Mouse (Mus musculus) midbrain, embryonic 14.5 days (tissue): Measurements from ENCODE around the gene Ankrd52. TPM values are rescaled to one million over a fixed set of nuclear protein-coding genes. Genes with fewer than 3 reads are reported as not detected.

Source experiments
- ATAC-seq: fragments of 200-750 bp; cut with Nextera tagmentation; 2 replicates; pipeline ENCODE4 v1.8.0; 2017; ENCODE audit warnings: moderate number of reproducible peaks, moderate library complexity; ENCODE audit not compliant: low FRiP score, low TSS enrichment
- DNase-seq: peaks from one replicate; pipeline ENCODE4 v3.0.0-alpha.2; 2015
- H3K27ac ChIP-seq: fragments of 300-500 bp; sonication (generic); replicated peaks from 2 replicates; pipeline ENCODE4 v1.5.1; 2014; ENCODE audit warnings: mild to moderate bottlenecking, low read depth, low read length, moderate library complexity
- H3K27me3 ChIP-seq: fragments of 300-500 bp; sonication (generic); 2 replicates; pipeline ENCODE4 v1.6.1; 2014; ENCODE audit warnings: low read length, control low read depth, mixed read lengths; ENCODE audit not compliant: control insufficient read depth, insufficient read depth
- H3K36me3 ChIP-seq: fragments of 300-500 bp; sonication (generic); 2 replicates; pipeline ENCODE4 v1.6.1; 2014; ENCODE audit warnings: low read length, control low read depth; ENCODE audit not compliant: control insufficient read depth, insufficient read depth
- H3K4me1 ChIP-seq: fragments of 300-500 bp; sonication (generic); 2 replicates; pipeline ENCODE4 v1.6.1; 2014; ENCODE audit warnings: mild to moderate bottlenecking, antibody characterized with exemption, low read length, control low read depth; ENCODE audit not compliant: control insufficient read depth, insufficient read depth
- H3K4me2 ChIP-seq: fragments of 300-500 bp; sonication (generic); 2 replicates; pipeline ENCODE4 v1.6.1; 2014; ENCODE audit warnings: mild to moderate bottlenecking, low read length, moderate library complexity
- H3K4me3 ChIP-seq: fragments of 300-500 bp; sonication (generic); replicated peaks from 2 replicates; pipeline ENCODE4 v1.5.1; 2014; ENCODE audit warnings: low read depth, low read length
- H3K9ac ChIP-seq: fragments of 300-500 bp; sonication (generic); replicated peaks from 2 replicates; pipeline ENCODE4 v1.6.1; 2014; ENCODE audit warnings: mild to moderate bottlenecking, low read length, moderate library complexity
- H3K9me3 ChIP-seq: fragments of 300-500 bp; sonication (generic); 2 replicates; pipeline ENCODE4 v1.6.1; 2016; ENCODE audit warnings: low read length, control low read depth, mixed read lengths; ENCODE audit not compliant: control insufficient read depth
- WGBS: fragments of 180-500 bp; shearing (Covaris S2); extraction: QIAGEN DNeasy Blood & Tissue Kit; methylation state at CpG from one replicate; pipeline ENCODE4 v1.1.7; 2014; 5-methylcytosine and 5-hydroxymethylcytosine counted together
- polyA plus RNA-seq: library from polyadenylated mRNA; unstranded; fragments of >200 nt; fragmentation: Nextera tagmentation; extraction: Ambion mirVana; gene quantifications from 2 replicates; pipeline ENCODE4 v1.2.1, GENCODE M21; 2014

Ankrd52 gene
- polyA plus RNA-seq, 1 experiment from 2014 or later, result 13.3 TPM

- ATAC-seq (no peak), DNase-seq (no peak)
- H3K9ac ChIP-seq, result no peak overlapping the region
- H3K36me3 ChIP-seq, result peaks cover 100% of the 10 kb centered on the region
- H3K27me3 ChIP-seq, result no peaks in the 10 kb centered on the region
- H3K4me3 ChIP-seq, result no peak overlapping the region
- no peaks in the 10 kb centered on the region for H3K9me3 ChIP-seq
- no peak overlapping the region for H3K27ac ChIP-seq
- WGBS, result 90% methylated on average over 14 of the region's 14 CpGs
- H3K4me2 ChIP-seq, result no peak overlapping the region
- no peaks in the 10 kb centered on the region for H3K4me1 ChIP-seq
Measured at GRCm38 (mm10) chr10:128388941-128389340, 12.0 kb downstream of the Ankrd52 start.

GRCm38 (mm10) chr10:128389570-128389969, 12.7 kb downstream of the Ankrd52 start:
- 88% methylated on average over 6 of the region's 6 CpGs for WGBS
- no peaks in the 10 kb centered on the region for H3K27me3 ChIP-seq
- ATAC-seq (no peak), DNase-seq (no peak)
- no peak overlapping the region for H3K4me2 ChIP-seq
- no peak overlapping the region for H3K9ac ChIP-seq
- no peak overlapping the region for H3K4me3 ChIP-seq
- no peak overlapping the region for H3K27ac ChIP-seq
- H3K9me3 ChIP-seq, result no peaks in the 10 kb centered on the region
- H3K4me1 ChIP-seq, result no peaks in the 10 kb centered on the region
- peaks cover 100% of the 10 kb centered on the region for H3K36me3 ChIP-seq

DNA sequence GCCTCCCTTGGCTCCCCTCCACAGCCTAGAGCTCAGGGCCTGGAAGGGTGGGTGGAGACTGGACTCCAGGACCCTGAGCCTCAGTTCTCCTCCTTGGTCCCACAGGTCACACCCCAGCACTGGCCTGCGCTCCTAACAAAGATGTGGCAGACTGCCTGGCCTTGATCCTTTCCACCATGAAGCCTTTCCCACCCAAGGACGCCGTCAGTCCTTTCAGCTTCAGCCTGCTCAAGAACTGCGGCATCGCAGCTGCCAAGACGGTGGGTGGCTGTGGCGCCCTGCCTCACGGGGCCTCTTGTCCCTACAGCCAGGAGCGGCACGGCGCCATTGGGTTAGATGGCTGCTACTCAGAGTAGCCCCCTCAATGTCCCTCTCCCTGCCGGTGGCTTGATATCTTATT, 13.5 kb downstream of the Ankrd52 start:
- Histone ChIP-seq H3K4me3 (no peak overlapping the region), H3K36me3 (peaks cover 95% of the 10 kb centered on the region), H3K9me3 (no peaks in the 10 kb centered on the region), H3K9ac (no peak overlapping the region), H3K4me2 (no peak overlapping the region), H3K27ac (no peak overlapping the region), H3K4me1 (no peaks in the 10 kb centered on the region), H3K27me3 (no peaks in the 10 kb centered on the region)
- no peak for ATAC-seq
- WGBS, result 85% methylated on average over 12 of the region's 12 CpGs
- DNase-seq, result no peak

- Histone ChIP-seq H3K27ac (no peak overlapping the region), H3K36me3 (peaks cover 92% of the 10 kb centered on the region), H3K9me3 (no peaks in the 10 kb centered on the region), H3K4me3 (no peak overlapping the region), H3K4me1 (no peaks in the 10 kb centered on the region), H3K9ac (no peak overlapping the region), H3K27me3 (no peaks in the 10 kb centered on the region), H3K4me2 (no peak overlapping the region)
- whole genome bisulfite sequencing, result 82% methylated on average over 6 of the region's 6 CpGs
- DNase-seq (no peak), ATAC-seq (no peak)
Measured at GRCm38 (mm10) chr10:128391850-128392249, 14.9 kb downstream of the Ankrd52 start.

- 0 out of 2 replicates have a peak, but pooled peaks have one; percentile 22 for ATAC-seq
- peaks cover 49% of the 10 kb centered on the region for H3K36me3 ChIP-seq
- no peak for DNase-seq
- H3K4me3 ChIP-seq, result no peak overlapping the region
- WGBS, result 69% methylated on average over 11 of the region's 11 CpGs
- no peak overlapping the region for H3K4me2 ChIP-seq
- no peak overlapping the region for H3K9ac ChIP-seq
- no peaks in the 10 kb centered on the region; the same call in 1 of the 2 replicates for H3K4me1 ChIP-seq
- H3K27ac ChIP-seq, result no peak overlapping the region
- no peaks in the 10 kb centered on the region for H3K27me3 ChIP-seq
- no peaks in the 10 kb centered on the region for H3K9me3 ChIP-seq
Measured at GRCm38 (mm10) chr10:128396017-128396673, 19.2 kb downstream of the Ankrd52 start.

- Histone ChIP-seq H3K27ac (no peak overlapping the region), H3K4me3 (no peak overlapping the region), H3K27me3 (no peaks in the 10 kb centered on the region), H3K4me2 (no peak overlapping the region), H3K36me3 (peaks cover 48% of the 10 kb centered on the region), H3K4me1 (no peaks in the 10 kb centered on the region; the same call in 1 of the 2 replicates), H3K9me3 (no peaks in the 10 kb centered on the region), H3K9ac (no peak overlapping the region)
- 67% methylated on average over 10 of the region's 10 CpGs for WGBS
- DNase-seq (no peak), ATAC-seq (no peak)
Measured at GRCm38 (mm10) chr10:128396716-128397264, 19.9 kb downstream of the Ankrd52 start.

DNA sequence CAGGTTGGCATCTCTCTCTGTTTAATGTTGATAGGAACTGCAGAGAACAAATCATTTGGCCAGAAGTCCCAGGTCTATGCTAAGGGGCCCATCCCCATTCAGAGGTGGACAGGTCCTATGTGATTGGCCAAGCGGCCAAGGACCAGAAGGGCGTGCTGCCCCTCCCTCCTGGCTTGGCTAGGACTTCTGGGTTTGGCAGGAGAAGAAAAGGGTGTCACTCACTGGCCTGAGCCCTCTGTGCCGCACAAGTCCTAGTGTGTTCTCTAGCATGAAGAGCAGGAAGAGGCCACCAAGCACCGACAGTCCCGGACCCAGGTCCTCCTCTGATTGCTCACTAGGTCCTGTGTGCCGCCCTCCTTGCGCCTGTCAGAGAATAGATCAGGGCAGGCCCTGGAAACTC, 20.6 kb downstream of the Ankrd52 start:
- H3K27ac ChIP-seq, result no peak overlapping the region
- peaks cover 41% of the 10 kb centered on the region for H3K36me3 ChIP-seq
- whole genome bisulfite sequencing, result 53% methylated on average over 7 of the region's 7 CpGs
- no peak overlapping the region for H3K4me3 ChIP-seq
- H3K27me3 ChIP-seq, result no peaks in the 10 kb centered on the region
- no peaks in the 10 kb centered on the region; the same call in 1 of the 2 replicates for H3K4me1 ChIP-seq
- H3K4me2 ChIP-seq, result no peak overlapping the region
- ATAC-seq (no peak), DNase-seq (no peak)
- no peak overlapping the region; the same call in 1 of the 2 replicates for H3K9ac ChIP-seq
- H3K9me3 ChIP-seq, result no peaks in the 10 kb centered on the region

DNA sequence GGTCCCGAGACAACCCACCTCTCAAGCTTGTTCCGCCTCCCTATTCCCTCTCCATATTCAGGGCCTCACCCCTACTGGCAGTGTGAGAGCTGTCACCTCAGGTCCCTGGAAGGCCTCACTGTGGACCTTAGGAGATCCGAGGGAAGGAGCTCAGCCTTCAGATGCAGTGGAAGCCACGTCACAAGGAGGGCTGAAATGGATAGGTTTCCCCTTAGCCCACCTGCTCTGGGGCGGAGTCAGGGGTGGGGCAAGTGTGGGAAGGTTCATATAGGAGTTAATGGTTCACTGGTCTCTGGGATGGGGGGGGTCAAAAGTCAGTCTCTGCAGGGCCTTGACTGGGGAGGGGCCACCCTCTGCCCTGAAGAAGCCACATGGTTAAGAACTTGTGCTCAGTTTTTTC, 23.4 kb downstream of the Ankrd52 start:
- 45% methylated on average over 5 of the region's 5 CpGs for WGBS
- DNase-seq (no peak), ATAC-seq (no peak)
- Histone ChIP-seq H3K4me1 (no peaks in the 10 kb centered on the region; the same call in 1 of the 2 replicates), H3K9me3 (no peaks in the 10 kb centered on the region), H3K27me3 (no peaks in the 10 kb centered on the region), H3K27ac (no peak overlapping the region), H3K36me3 (peaks cover 18% of the 10 kb centered on the region; the same call in 1 of the 2 replicates), H3K4me2 (no peak overlapping the region), H3K4me3 (no peak overlapping the region), H3K9ac (no peak overlapping the region)

DNA sequence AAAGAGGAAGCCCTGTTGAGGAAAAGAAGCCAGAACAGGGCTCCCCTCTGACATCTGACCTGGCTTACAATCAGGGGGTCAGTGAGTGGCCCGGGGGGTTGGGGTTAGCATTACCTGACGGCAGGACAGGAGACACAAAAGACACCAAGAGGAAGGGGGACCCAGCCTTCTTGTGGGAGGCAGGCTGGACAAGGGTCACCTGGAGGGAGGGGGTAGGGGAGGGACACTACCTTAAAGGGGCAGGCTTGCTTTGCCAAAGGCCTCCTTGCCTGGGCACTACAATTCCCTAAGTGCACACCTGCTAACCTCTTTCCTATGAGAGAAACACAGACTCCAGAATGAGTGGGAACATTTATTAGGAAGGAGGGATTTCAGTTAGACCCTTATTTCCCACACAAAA, 24.1 kb downstream of the Ankrd52 start, which contains the start of gene Slc39a5:
Gene Slc39a5 (minus strand): TSS at position 174 of the 400 bp plus-strand sequence.
- DNase-seq, result no peak
- H3K4me1 ChIP-seq, result no peaks in the 10 kb centered on the region; the same call in 1 of the 2 replicates
- peaks cover 19% of the 10 kb centered on the region for H3K36me3 ChIP-seq
- no peak within 1 kb of the TSS for H3K4me3 ChIP-seq
- 17% methylated on average over 2 of the region's 2 CpGs for WGBS
- no peak within 1 kb of the TSS for H3K9ac ChIP-seq
- H3K9me3 ChIP-seq, result no peaks in the 10 kb centered on the region
- H3K4me2 ChIP-seq, result no peak within 1 kb of the TSS
- no peak for ATAC-seq
- H3K27me3 ChIP-seq, result no peaks in the 10 kb centered on the region
- H3K27ac ChIP-seq, result no peak within 1 kb of the TSS
